Mouse (Mus musculus): ENCODE data around the gene Fktn. TPM values are rescaled to one million over a fixed set of nuclear protein-coding genes. Genes with fewer than 3 reads are reported as not detected.

The Fktn gene
- polyA plus RNA-seq, 1 experiment from 2014 or later: 14.2 TPM

DNA sequence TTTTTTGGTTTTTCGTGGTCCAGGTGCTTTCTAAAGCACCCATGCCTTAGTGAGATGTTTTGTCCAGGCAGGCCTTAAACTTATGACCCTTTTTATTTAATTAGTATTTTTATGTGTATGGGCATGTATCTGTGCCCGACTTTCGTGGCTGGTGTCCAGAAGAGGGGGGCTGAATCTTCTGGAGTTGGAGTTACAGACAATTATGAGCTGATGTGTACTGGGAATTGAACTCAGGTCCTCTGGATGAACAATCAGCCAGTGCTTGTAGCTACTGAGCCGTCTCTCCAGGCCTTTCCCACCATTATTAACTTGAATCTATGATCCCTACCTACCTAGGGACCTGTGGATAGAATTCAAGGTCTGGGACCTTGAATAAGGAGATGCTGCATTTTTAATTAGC is 67.6 kb downstream of the Fktn start:
- 60% methylated on average over 4 of the region's 4 CpGs for WGBS
- no peaks in the 10 kb centered on the region for H3K9me3 ChIP-seq
- peaks cover 12% of the 10 kb centered on the region for H3K4me1 ChIP-seq
- no peak overlapping the region for H3K9ac ChIP-seq
- no peak for ATAC-seq (ENCODE audit: insufficient number of reproducible peaks, low FRiP score, low TSS enrichment, low read depth)
- H3K4me2 ChIP-seq: no peak overlapping the region
- H3K27me3 ChIP-seq: peaks cover 12% of the 10 kb centered on the region
- H3K4me3 ChIP-seq: no peak overlapping the region
- H3K27ac ChIP-seq: no peak overlapping the region
- H3K36me3 ChIP-seq: no peaks in the 10 kb centered on the region

DNA sequence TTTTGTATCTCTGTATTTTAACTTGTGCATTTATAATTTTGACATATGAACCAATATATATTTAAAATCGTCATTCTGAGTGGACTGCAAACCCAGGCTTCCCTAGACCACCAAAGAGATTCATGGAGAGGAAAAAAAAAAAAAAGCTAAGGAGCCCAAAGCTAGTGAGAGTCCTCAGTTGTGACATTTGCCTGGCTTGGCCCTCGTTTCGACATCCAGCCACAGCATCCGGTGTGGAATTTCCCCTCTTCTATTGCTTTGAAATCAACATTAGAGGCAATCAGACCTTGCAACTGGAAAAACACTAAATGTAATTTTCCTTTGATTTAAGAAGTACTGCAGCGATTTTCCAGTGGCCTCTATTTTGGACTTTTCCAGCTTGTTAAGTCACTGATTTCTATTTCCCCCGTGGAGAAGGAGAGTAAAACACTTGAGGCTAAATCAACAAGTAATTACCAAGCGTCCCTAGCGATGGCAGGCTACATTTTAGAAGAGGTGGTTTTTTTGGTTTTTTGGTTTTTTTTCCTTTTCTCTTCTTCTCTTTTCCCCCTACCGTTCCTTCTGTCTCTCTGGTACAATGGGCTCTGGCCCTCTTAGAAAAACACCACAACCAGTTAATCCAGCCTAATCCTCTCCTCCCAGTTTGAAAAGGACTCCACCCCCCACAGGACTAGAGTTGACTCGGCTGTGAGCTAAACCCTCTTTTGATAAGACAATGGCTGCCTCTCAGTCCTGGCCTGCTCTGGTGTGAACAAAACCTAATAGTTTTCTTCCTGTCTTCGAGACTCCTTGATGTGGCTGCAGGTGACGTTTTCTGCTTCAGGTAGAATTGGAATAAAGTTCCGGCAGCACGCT is 68.6 kb downstream of the Fktn start:
- WGBS: 30% methylated on average over 14 of the region's 14 CpGs
- H3K27me3 ChIP-seq: peaks cover 2% of the 10 kb centered on the region; the same call in 1 of the 2 replicates
- H3K27ac ChIP-seq: no peak overlapping the region
- H3K4me1 ChIP-seq: peaks cover 12% of the 10 kb centered on the region
- no peak for ATAC-seq (ENCODE audit: insufficient number of reproducible peaks, low FRiP score, low TSS enrichment, low read depth)
- no peak overlapping the region for H3K4me2 ChIP-seq
- H3K9ac ChIP-seq: no peak overlapping the region
- H3K9me3 ChIP-seq: no peaks in the 10 kb centered on the region
- no peak overlapping the region for H3K4me3 ChIP-seq
- H3K36me3 ChIP-seq: no peaks in the 10 kb centered on the region

- Histone ChIP-seq H3K27ac (no peak overlapping the region), H3K36me3 (no peaks in the 10 kb centered on the region), H3K27me3 (no peaks in the 10 kb centered on the region), H3K4me3 (no peak overlapping the region), H3K4me2 (no peak overlapping the region), H3K9ac (no peak overlapping the region), H3K4me1 (no peaks in the 10 kb centered on the region), H3K9me3 (no peaks in the 10 kb centered on the region)
- WGBS: 75% methylated on average over 15 of the region's 15 CpGs
- no peak for ATAC-seq (ENCODE audit: insufficient number of reproducible peaks, low FRiP score, low TSS enrichment, low read depth)
These were observed 72.1 kb downstream of the Fktn start for GRCm38 (mm10) chr4:53785746-53786398.

DNA sequence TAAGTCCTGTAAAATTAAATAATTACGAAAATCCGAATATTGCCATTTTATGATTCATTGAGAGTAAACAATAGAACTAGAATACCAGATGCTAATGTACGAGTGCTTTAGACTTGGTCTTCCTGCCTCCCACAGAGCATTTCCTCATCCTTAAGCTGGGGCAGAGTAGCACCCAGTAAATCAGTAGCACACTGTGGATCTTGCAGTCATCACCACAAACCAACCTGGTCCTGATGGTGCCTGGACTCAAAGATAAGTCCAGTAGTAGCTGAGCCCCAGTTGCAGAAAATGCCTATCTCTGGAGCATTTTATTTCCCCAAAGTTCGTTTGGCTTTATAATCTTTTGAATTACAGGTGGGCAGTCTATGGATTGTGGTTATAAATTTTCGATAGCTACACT is 73.1 kb downstream of the Fktn start:
- Histone ChIP-seq H3K4me3 (no peak overlapping the region), H3K4me1 (no peaks in the 10 kb centered on the region), H3K4me2 (no peak overlapping the region), H3K27me3 (no peaks in the 10 kb centered on the region), H3K9me3 (no peaks in the 10 kb centered on the region), H3K27ac (no peak overlapping the region), H3K9ac (no peak overlapping the region), H3K36me3 (no peaks in the 10 kb centered on the region)
- WGBS: 69% methylated on average over 5 of the region's 5 CpGs
- no peak for ATAC-seq (ENCODE audit: insufficient number of reproducible peaks, low FRiP score, low TSS enrichment, low read depth)

- H3K4me3 ChIP-seq: no peak overlapping the region
- no peaks in the 10 kb centered on the region for H3K4me1 ChIP-seq
- no peaks in the 10 kb centered on the region for H3K36me3 ChIP-seq
- WGBS: 20% methylated on average over 4 of the region's 4 CpGs
- H3K27me3 ChIP-seq: no peaks in the 10 kb centered on the region
- no peak overlapping the region for H3K4me2 ChIP-seq
- no peak for ATAC-seq (ENCODE audit: insufficient number of reproducible peaks, low FRiP score, low TSS enrichment, low read depth)
- no peak overlapping the region for H3K27ac ChIP-seq
- no peaks in the 10 kb centered on the region for H3K9me3 ChIP-seq
- H3K9ac ChIP-seq: no peak overlapping the region
These were observed 75.5 kb downstream of the Fktn start for GRCm38 (mm10) chr4:53789346-53789745.

DNA sequence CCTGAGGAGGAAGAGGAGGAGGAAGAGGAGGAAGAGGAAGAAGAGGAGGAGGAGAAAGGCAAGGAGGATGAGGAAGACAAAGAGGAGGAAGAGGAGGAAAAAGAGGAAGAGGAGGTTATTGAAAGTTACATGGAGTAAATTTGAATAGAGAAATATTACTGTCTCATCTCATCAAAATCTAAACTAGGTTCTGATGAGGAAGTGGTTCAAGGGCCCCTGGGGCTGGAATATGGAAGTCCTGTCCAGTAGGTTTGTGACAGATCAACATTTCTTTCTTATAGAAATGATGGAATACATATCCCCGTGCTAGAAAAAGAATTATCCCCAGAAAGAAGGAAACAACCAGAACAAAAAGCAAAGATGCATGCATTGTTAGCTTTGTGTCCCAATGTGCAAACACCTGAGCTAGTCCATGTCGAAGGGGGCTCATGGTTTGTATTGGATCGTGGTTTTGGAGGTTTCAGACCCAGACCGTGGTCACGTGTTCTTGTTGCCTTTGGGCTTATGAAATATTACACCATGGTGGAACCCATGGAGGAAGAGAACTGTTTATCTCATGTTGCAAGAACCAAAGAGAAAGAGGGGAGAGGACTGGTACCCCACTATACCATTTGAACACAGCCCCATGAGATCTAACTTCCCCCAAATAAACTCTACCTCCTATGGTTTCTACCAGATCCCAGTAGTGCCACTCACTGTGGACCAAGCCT is 80.6 kb downstream of the Fktn start:
- H3K4me1 ChIP-seq: no peaks in the 10 kb centered on the region; the same call in 1 of the 2 replicates
- H3K36me3 ChIP-seq: no peaks in the 10 kb centered on the region
- H3K9ac ChIP-seq: no peak overlapping the region
- WGBS: 87% methylated on average over 5 of the region's 5 CpGs
- H3K27me3 ChIP-seq: no peaks in the 10 kb centered on the region
- no peak for ATAC-seq (ENCODE audit: insufficient number of reproducible peaks, low FRiP score, low TSS enrichment, low read depth)
- no peak overlapping the region for H3K27ac ChIP-seq
- no peak overlapping the region for H3K4me3 ChIP-seq
- H3K9me3 ChIP-seq: no peaks in the 10 kb centered on the region
- H3K4me2 ChIP-seq: no peak overlapping the region

DNA sequence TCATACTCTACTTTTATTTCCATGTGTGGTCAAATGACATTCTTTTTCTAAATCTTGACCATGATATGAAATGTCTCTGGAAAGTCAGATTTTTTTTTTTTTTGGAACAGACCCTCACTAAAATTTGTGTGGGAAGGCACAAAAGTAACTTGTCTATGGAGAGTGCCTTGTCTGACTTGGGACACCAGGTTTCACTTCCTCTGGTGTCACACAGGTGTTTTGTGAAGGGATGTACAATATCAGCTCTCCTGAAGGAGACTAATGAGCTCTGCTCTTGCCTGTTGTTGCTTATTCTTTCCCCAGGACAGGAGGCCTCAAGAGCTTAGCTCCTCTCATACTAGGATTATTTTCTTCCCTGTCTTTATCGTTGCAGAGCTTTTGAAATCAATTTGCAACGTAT is 81.3 kb downstream of the Fktn start:
- no peak overlapping the region for H3K27ac ChIP-seq
- no peaks in the 10 kb centered on the region for H3K9me3 ChIP-seq
- WGBS: 74% methylated on average over 2 of the region's 2 CpGs
- H3K9ac ChIP-seq: no peak overlapping the region
- no peak overlapping the region for H3K4me3 ChIP-seq
- no peaks in the 10 kb centered on the region; the same call in 1 of the 2 replicates for H3K4me1 ChIP-seq
- no peaks in the 10 kb centered on the region for H3K27me3 ChIP-seq
- H3K4me2 ChIP-seq: no peak overlapping the region
- ATAC-seq (ENCODE audit: insufficient number of reproducible peaks, low FRiP score, low TSS enrichment, low read depth): no peak
- H3K36me3 ChIP-seq: no peaks in the 10 kb centered on the region

- Histone ChIP-seq H3K9me3 (no peaks in the 10 kb centered on the region), H3K27me3 (no peaks in the 10 kb centered on the region), H3K4me2 (no peak overlapping the region), H3K4me1 (no peaks in the 10 kb centered on the region; the same call in 1 of the 2 replicates), H3K27ac (no peak overlapping the region), H3K4me3 (no peak overlapping the region), H3K36me3 (no peaks in the 10 kb centered on the region), H3K9ac (no peak overlapping the region)
- ATAC-seq (ENCODE audit: insufficient number of reproducible peaks, low FRiP score, low TSS enrichment, low read depth): no peak
- WGBS: 74% methylated on average over 2 of the region's 2 CpGs
These were observed 81.9 kb downstream of the Fktn start for GRCm38 (mm10) chr4:53795706-53796105.

- Histone ChIP-seq H3K4me2 (no peak overlapping the region), H3K27me3 (no peaks in the 10 kb centered on the region), H3K9me3 (no peaks in the 10 kb centered on the region), H3K36me3 (no peaks in the 10 kb centered on the region), H3K4me3 (no peak overlapping the region), H3K9ac (no peak overlapping the region), H3K4me1 (no peaks in the 10 kb centered on the region; the same call in 1 of the 2 replicates), H3K27ac (no peak overlapping the region)
- 35% methylated on average over 18 of the region's 18 CpGs for WGBS
- ATAC-seq (ENCODE audit: insufficient number of reproducible peaks, low FRiP score, low TSS enrichment, low read depth): no peak
These were observed 83.3 kb downstream of the Fktn start for GRCm38 (mm10) chr4:53796865-53797772.

DNA sequence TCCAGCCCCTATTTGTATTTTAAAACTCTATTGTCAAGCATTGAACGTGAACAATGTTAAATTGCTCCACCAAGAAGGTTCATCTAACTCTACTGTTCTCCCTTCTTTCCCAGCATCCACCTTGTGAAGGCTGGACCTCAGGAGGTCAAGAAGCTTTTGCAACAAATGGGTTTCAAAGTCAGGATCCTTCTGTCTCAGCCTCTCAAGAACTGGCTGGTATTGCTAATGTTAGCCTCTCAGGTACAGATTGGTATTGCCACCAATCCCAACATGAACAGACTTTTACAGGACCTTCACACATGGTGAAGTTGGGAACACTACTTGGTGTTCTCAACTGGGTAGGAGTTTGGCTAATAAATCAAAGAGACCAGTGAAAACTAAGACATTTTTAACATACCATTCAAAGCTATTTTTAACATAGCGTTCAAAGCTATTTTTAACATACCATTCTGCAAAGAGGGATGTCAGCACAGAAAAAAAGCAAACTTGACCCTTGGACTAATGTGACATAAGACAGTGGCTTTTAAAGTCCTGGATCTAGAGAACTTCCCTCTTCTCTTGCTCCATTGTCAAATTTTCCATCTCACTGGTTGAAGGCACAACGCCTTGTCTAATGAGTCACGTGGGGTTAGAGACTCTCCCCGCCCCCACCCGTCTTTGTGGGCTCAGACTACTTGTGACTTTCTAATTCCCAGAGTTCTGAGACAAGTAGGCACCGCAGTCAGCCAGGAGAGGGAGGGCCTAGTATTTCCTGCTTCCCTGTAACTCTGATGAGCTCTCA is 85.3 kb downstream of the Fktn start:
- H3K27ac ChIP-seq: no peak overlapping the region
- WGBS: 45% methylated on average over 7 of the region's 7 CpGs

DNA sequence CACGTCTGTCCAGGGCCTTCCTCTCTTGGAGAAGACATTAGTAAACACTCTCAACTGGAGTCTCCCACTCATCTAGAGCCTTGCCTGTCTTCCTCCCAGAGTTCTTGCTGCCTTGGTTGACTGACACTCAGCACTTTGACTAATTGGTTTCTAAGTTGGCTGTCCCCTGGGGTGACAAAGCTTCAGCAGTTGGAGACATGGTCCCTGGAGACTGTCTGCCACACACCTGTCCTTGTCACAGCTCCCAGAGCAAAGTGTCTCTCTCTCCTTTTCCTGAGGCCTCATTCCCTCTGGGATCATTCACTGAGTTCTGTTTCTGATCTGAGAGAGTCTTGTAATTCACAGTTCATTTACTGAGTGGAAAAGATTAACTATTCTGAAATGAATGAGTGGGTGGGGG is 86.0 kb downstream of the Fktn start:
- 48% methylated on average over 1 of the region's 1 CpGs for WGBS
- Histone ChIP-seq H3K4me3 (no peak overlapping the region), H3K36me3 (no peaks in the 10 kb centered on the region), H3K4me1 (no peaks in the 10 kb centered on the region; the same call in 1 of the 2 replicates), H3K27me3 (no peaks in the 10 kb centered on the region), H3K4me2 (no peak overlapping the region), H3K9ac (no peak overlapping the region), H3K27ac (no peak overlapping the region), H3K9me3 (no peaks in the 10 kb centered on the region)
- ATAC-seq (ENCODE audit: insufficient number of reproducible peaks, low FRiP score, low TSS enrichment, low read depth): no peak

More for the DNA sequence above, 85.3 kb downstream of the Fktn start:
- H3K36me3 ChIP-seq: no peaks in the 10 kb centered on the region
- no peaks in the 10 kb centered on the region for H3K27me3 ChIP-seq
- no peak for ATAC-seq (ENCODE audit: insufficient number of reproducible peaks, low FRiP score, low TSS enrichment, low read depth)
- no peak overlapping the region for H3K4me3 ChIP-seq
- H3K9ac ChIP-seq: no peak overlapping the region
- H3K4me2 ChIP-seq: no peak overlapping the region
- no peaks in the 10 kb centered on the region; the same call in 1 of the 2 replicates for H3K4me1 ChIP-seq
- no peaks in the 10 kb centered on the region for H3K9me3 ChIP-seq

Measured in limb, embryonic 15.5 days (tissue).